Mouse (Mus musculus) thymus, adult 2 months (tissue): ENCODE results near the gene Lhx1.

ENCODE experiments used
- CTCF ChIP-seq: fragments of 200-500 bp; IDR thresholded peaks from 2 replicates; pipeline ENCODE4 v1.5.1; 2012; ENCODE audit warnings: mild to moderate bottlenecking, control low read depth, low read length, moderate library complexity, borderline replicate concordance; ENCODE audit not compliant: control insufficient read depth, poor library complexity, insufficient read depth; ENCODE audit errors: extremely low read depth
- POLR2A ChIP-seq: fragments of 200-500 bp; IDR thresholded peaks from 2 replicates; pipeline ENCODE4 v1.6.1; 2012; ENCODE audit warnings: mild to moderate bottlenecking, low read length, control low read depth, moderate library complexity; ENCODE audit not compliant: control insufficient read depth, poor library complexity, insufficient read depth; ENCODE audit errors: extremely low read depth

DNA sequence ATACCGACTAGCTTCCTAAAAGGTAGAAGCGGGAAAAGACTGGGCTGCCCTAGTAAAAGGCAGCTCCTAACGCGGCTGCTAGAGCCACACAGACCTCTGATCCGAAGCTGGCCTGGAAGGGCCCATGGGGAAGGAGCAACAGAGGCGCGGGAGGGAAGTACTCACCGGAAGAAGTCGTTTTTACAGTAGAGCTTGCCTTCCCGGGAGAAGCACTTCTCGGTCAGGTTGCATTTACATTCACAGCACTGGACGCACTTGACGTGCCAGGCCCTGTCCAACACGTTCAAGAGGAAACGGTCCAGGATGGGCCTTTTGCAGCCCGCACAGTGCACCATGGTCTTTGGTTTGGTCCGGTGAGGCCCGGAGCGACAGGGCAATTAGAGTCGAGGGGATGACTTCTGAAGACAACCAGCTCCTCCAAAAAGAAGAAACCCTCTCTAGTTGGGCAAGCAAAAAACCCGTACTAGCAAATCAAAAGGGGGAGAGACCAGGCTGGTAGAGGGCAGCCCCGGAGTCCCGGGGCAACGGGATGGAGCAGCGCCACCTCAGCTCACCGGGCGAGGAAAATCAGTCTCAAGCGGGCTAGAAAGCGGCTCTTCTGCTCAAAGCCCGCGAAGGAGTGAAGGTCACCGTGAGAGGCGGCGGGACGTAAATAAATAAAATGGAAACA lies 1.4 kb downstream of the Lhx1 start:
- TF ChIP-seq CTCF (no peak), POLR2A (no peak)
